Mouse (Mus musculus) right cerebral cortex, adult 18-20 months (tissue): ENCODE data around the gene Fscb.

Source experiments
- DNase-seq: peaks from one replicate; pipeline ENCODE4 v3.0.0; 2022; ENCODE audit warnings: mixed read lengths

The Fscb gene

GRCm38 (mm10) chr12:64474590-64474989 is at the start of gene Fscb:
Gene Fscb (minus strand): TSS chr12:64474690.
- DNase-seq = no peak

- no peak for DNase-seq
Observed at GRCm38 (mm10) chr12:64516775-64517174, 42.3 kb upstream of the Fscb start.

- DNase-seq = no peak
Observed at GRCm38 (mm10) chr12:64513439-64513838, 38.9 kb upstream of the Fscb start.

GRCm38 (mm10) chr12:64497706-64498105 is 23.2 kb upstream of the Fscb start:
- DNase-seq = no peak

- no peak for DNase-seq
Observed at GRCm38 (mm10) chr12:64473615-64474014, 875 bp downstream of the Fscb start.

GRCm38 (mm10) chr12:64473136-64473535 is 1.4 kb downstream of the Fscb start:
- DNase-seq = no peak

GRCm38 (mm10) chr12:64455228-64455627 is 19.3 kb downstream of the Fscb start:
- DNase-seq = no peak

- peak; percentile 5 for DNase-seq
Observed at GRCm38 (mm10) chr12:64449911-64450310, 24.6 kb downstream of the Fscb start.

GRCm38 (mm10) chr12:64436675-64437074 is 37.8 kb downstream of the Fscb start:
- DNase-seq = no peak
